Mouse (Mus musculus): ENCODE data around the gene Rab4b.

DNA sequence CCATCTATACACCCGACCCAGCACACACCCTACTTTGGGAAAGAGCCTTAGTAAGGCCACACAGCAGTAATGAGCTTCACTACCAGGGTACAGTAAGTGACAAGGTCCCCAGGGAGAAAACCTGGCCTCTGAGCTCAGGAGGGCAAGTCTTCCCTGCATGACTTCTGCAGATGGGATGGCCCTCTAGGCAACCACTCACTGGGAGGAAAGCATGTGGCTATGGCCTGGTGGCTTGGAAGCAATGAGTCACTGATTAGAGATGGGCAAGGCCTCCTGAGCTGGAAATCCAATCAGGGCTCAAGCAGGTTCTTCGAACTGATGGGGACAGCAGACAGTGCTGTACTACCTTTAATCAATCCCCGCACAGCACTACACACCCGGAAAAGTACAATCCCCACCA is 17.0 kb downstream of the Rab4b start:
- TF ChIP-seq CTCF (IDR thresholded peaks at IDR 0.05; ENCODE audit: low read depth, low read length) (no peak), TAL1 (conservative IDR thresholded peaks at IDR 0.05; ENCODE audit: low read depth, low read length) (no peak), GATA2 (IDR thresholded peaks at IDR 0.05; ENCODE audit: borderline replicate concordance, low read depth, low read length) (no peak)

Data from G1E (cell line).